Mouse (Mus musculus): ENCODE data around the gene Gm38394.
"Not testable (repeated sequence)": the region's sequence is repeated elsewhere in the genome, so short reads cannot be mapped to it uniquely, and the experiment has no call there.

Gene Gm38394

GRCm38 (mm10) chr1:133661203-133661933, at the start of gene Gm38394:
Gm38394 (minus strand) TSS chr1:133661318.
- DNase-seq (ENCODE audit: low read depth, low spot score), result peak; percentile 96

GRCm38 (mm10) chr1:133710895-133711294, 49.8 kb upstream of the Gm38394 start:
- DNase-seq (ENCODE audit: low read depth, low spot score), result no peak

GRCm38 (mm10) chr1:133709292-133709691, 48.2 kb upstream of the Gm38394 start:
- DNase-seq (ENCODE audit: low read depth, low spot score), result no peak

GRCm38 (mm10) chr1:133701824-133702223, 40.7 kb upstream of the Gm38394 start:
- not testable (repeated sequence) for DNase-seq (ENCODE audit: low read depth, low spot score)

- no peak for DNase-seq (ENCODE audit: low read depth, low spot score)
Measured at GRCm38 (mm10) chr1:133697935-133698620, 37.0 kb upstream of the Gm38394 start.

- DNase-seq (ENCODE audit: low read depth, low spot score), result peak; percentile 10
Measured at GRCm38 (mm10) chr1:133695901-133696300, 34.8 kb upstream of the Gm38394 start.

- no peak for DNase-seq (ENCODE audit: low read depth, low spot score)
Measured at GRCm38 (mm10) chr1:133694876-133695275, 33.8 kb upstream of the Gm38394 start.

GRCm38 (mm10) chr1:133694301-133694700, 33.2 kb upstream of the Gm38394 start:
- no peak for DNase-seq (ENCODE audit: low read depth, low spot score)

- no peak for DNase-seq (ENCODE audit: low read depth, low spot score)
Measured at GRCm38 (mm10) chr1:133693536-133694114, 32.5 kb upstream of the Gm38394 start.

GRCm38 (mm10) chr1:133692195-133692594, 31.1 kb upstream of the Gm38394 start:
- DNase-seq (ENCODE audit: low read depth, low spot score), result no peak

- DNase-seq (ENCODE audit: low read depth, low spot score), result no peak
Measured at GRCm38 (mm10) chr1:133691046-133691445, 29.9 kb upstream of the Gm38394 start.

- DNase-seq (ENCODE audit: low read depth, low spot score), result no peak
Measured at GRCm38 (mm10) chr1:133689897-133690296, 28.8 kb upstream of the Gm38394 start, which contains the start of gene Lax1. Lax1 (minus strand) TSS chr1:133690108.

GRCm38 (mm10) chr1:133688301-133688700, 27.2 kb upstream of the Gm38394 start:
- no peak for DNase-seq (ENCODE audit: low read depth, low spot score)

GRCm38 (mm10) chr1:133685749-133686519, 24.8 kb upstream of the Gm38394 start:
- DNase-seq (ENCODE audit: low read depth, low spot score), result peak; percentile 29

GRCm38 (mm10) chr1:133671801-133672200, 10.7 kb upstream of the Gm38394 start:
- DNase-seq (ENCODE audit: low read depth, low spot score), result no peak

- DNase-seq (ENCODE audit: low read depth, low spot score), result no peak
Measured at GRCm38 (mm10) chr1:133671266-133671665, 10.1 kb upstream of the Gm38394 start.

GRCm38 (mm10) chr1:133670776-133671175, 9.7 kb upstream of the Gm38394 start:
- DNase-seq (ENCODE audit: low read depth, low spot score), result no peak

GRCm38 (mm10) chr1:133670190-133670589, 9.1 kb upstream of the Gm38394 start:
- DNase-seq (ENCODE audit: low read depth, low spot score), result no peak

- no peak for DNase-seq (ENCODE audit: low read depth, low spot score)
Measured at GRCm38 (mm10) chr1:133668618-133669017, 7.5 kb upstream of the Gm38394 start.

- DNase-seq (ENCODE audit: low read depth, low spot score), result no peak
Measured at GRCm38 (mm10) chr1:133667721-133668120, 6.6 kb upstream of the Gm38394 start.

GRCm38 (mm10) chr1:133665713-133666112, 4.6 kb upstream of the Gm38394 start:
- DNase-seq (ENCODE audit: low read depth, low spot score), result not testable (repeated sequence)

Measured in telencephalon, adult 2 months (tissue).